Mouse (Mus musculus) limb, embryonic 14.5 days (tissue): ENCODE measurements around the gene Asic2. TPM values are rescaled to one million over a fixed set of nuclear protein-coding genes. Genes with fewer than 3 reads are reported as not detected.

Source experiments
- ATAC-seq: fragments of 200-750 bp; cut with Nextera tagmentation; 2 replicates; pipeline ENCODE4 v1.8.0; 2017; ENCODE audit warnings: low read depth, moderate number of reproducible peaks, moderate TSS enrichment; ENCODE audit not compliant: low FRiP score
- DNase-seq: peaks from one replicate; pipeline ENCODE4 v3.0.0-alpha.2; 2015; ENCODE audit warnings: low spot score
- H3K27ac ChIP-seq: fragments of 300-500 bp; sonication (generic); replicated peaks from 2 replicates; pipeline ENCODE4 v1.5.1; 2014; ENCODE audit warnings: low read depth, mild to moderate bottlenecking, low read length, moderate library complexity, mixed read lengths
- H3K27me3 ChIP-seq: fragments of 300-500 bp; sonication (generic); 2 replicates; pipeline ENCODE4 v1.6.1; 2014; ENCODE audit warnings: low read length, mixed read lengths; ENCODE audit not compliant: control insufficient read depth, insufficient read depth
- H3K36me3 ChIP-seq: fragments of 300-500 bp; sonication (generic); 2 replicates; pipeline ENCODE4 v1.6.1; 2014; ENCODE audit warnings: mild to moderate bottlenecking, low read length, moderate library complexity, mixed read lengths; ENCODE audit not compliant: control insufficient read depth, insufficient read depth
- H3K4me1 ChIP-seq: fragments of 300-500 bp; sonication (generic); 2 replicates; pipeline ENCODE4 v1.6.1; 2014; ENCODE audit warnings: antibody characterized with exemption, low read length, mixed read lengths; ENCODE audit not compliant: control insufficient read depth, insufficient read depth
- H3K4me2 ChIP-seq: fragments of 300-500 bp; sonication (generic); replicated peaks from 2 replicates; pipeline ENCODE4 v1.6.1; 2014; ENCODE audit warnings: low read depth, mild to moderate bottlenecking, low read length, moderate library complexity; ENCODE audit not compliant: severe bottlenecking
- H3K4me3 ChIP-seq: fragments of 300-500 bp; sonication (generic); replicated peaks from 2 replicates; pipeline ENCODE4 v1.5.1; 2014; ENCODE audit warnings: low read length
- H3K9ac ChIP-seq: fragments of 300-500 bp; sonication (generic); 2 replicates; pipeline ENCODE4 v1.6.1; 2014; ENCODE audit warnings: mild to moderate bottlenecking, low read depth, low read length, moderate library complexity; ENCODE audit not compliant: severe bottlenecking
- H3K9me3 ChIP-seq: fragments of 300-500 bp; sonication (generic); 2 replicates; pipeline ENCODE4 v1.6.1; 2016; ENCODE audit warnings: low read length; ENCODE audit not compliant: control insufficient read depth
- POLR2A ChIP-seq: fragments of 200-500 bp; IDR thresholded peaks from 2 replicates; pipeline ENCODE4 v1.8.0; 2012; ENCODE audit warnings: inconsistent platforms, mild to moderate bottlenecking, moderate library complexity, borderline replicate concordance; ENCODE audit not compliant: insufficient read depth, insufficient read length; ENCODE audit errors: extremely low read depth
- WGBS: fragments of 180-500 bp; shearing (Covaris S2); extraction: QIAGEN DNeasy Blood & Tissue Kit; methylation state at CpG from one replicate; pipeline ENCODE4 v1.1.7; 2014; 5-methylcytosine and 5-hydroxymethylcytosine counted together
- polyA plus RNA-seq, 2 experiments: library from polyadenylated mRNA; depleted of rRNA in 1 of 2; stranded (reverse) in 1 of 2; unstranded in 1 of 2; fragments of >200 nt; fragmentation: Nextera tagmentation in 1 of 2; extraction: Ambion mirVana in 1 of 2; gene quantifications; 2 replicates each; pipeline versions ENCODE4 v1.2.1 to v1.2.3; 2012 to 2014

Gene Asic2
- polyA plus RNA-seq, 2 experiments: 0.72 to 1.3 TPM

DNA sequence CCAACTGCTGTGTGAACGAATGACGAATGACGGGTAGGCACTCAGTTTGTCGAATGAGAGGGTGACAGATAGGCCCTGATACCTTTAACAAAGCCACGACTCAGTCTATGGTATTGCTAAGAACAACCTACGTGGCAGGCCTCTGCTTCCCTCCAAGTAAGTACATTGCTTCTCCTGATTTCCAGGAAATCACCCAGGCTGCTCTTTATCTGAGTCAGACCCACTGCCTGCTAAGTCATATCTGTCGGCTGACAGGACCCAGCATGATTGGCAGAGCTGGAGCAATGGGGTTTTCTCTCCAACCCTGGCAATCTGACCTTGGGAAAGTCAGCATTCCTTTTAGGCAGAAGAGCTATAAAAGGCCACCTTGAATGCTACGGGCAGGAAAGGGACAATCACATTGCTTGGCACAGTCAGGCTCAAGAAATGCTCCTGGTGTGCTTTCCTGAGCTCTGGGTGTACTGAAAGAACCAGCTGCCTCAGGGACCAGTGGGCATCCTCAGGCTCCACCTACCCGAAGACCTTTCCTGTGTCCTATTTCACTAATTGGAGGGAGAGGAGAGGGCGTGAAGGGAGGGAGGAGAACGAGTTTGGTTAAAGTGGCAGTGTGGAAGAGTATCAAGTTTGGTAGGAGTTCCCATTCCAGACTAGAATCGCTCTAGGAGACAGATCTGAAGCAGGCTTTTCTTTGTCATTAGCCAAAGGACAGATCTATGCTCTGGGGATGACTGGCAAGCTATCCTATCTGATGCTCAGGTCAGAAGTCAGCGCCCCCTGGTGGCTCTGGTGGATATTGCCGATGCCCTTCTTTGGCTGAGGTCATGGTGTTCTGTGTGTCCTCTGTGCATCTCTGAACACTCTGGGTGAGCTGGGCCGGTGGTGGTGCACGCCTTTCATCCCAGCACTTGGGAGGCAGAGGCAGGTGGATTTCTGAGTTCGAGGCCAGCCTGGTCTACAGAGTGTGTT, 1095.5 kb downstream of the Asic2 start:
- Histone ChIP-seq H3K27me3 (no peaks in the 10 kb centered on the region), H3K4me3 (no peak overlapping the region), H3K27ac (no peak overlapping the region), H3K9me3 (no peaks in the 10 kb centered on the region), H3K36me3 (no peaks in the 10 kb centered on the region), H3K4me2 (no peak overlapping the region), H3K9ac (no peak overlapping the region), H3K4me1 (peaks cover 8% of the 10 kb centered on the region)
- DNase-seq: peak; percentile 38
- no peak for ATAC-seq
- no peak for TF ChIP-seq POLR2A
- 62% methylated on average over 17 of the region's 17 CpGs for WGBS

DNA sequence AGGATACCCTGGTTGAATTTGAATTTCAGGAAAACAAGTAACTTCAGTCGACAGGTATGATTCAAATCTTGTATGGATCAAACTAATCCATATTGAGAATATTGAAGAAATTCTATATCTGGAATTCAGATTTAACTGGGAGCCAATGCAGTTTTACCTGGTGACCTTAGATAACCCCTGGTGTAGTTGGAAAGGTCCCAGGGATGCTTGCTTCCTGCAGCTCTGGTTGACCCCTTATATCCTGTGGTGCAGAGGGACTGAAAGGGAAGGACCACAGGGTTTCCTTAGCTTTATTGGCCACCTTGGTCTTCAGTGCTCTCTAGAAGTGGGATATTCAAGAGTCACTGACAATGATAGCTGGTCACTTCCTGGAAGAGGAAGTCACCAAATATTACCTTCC, 1100.2 kb downstream of the Asic2 start:
- Histone ChIP-seq H3K9ac (no peak overlapping the region), H3K27ac (no peak overlapping the region), H3K36me3 (no peaks in the 10 kb centered on the region), H3K4me1 (no peaks in the 10 kb centered on the region), H3K4me2 (no peak overlapping the region), H3K4me3 (no peak overlapping the region), H3K27me3 (no peaks in the 10 kb centered on the region), H3K9me3 (no peaks in the 10 kb centered on the region)
- TF ChIP-seq POLR2A: no peak
- DNase-seq: no peak
- no peak for ATAC-seq
- WGBS: 79% methylated on average over 1 of the region's 1 CpGs

DNA sequence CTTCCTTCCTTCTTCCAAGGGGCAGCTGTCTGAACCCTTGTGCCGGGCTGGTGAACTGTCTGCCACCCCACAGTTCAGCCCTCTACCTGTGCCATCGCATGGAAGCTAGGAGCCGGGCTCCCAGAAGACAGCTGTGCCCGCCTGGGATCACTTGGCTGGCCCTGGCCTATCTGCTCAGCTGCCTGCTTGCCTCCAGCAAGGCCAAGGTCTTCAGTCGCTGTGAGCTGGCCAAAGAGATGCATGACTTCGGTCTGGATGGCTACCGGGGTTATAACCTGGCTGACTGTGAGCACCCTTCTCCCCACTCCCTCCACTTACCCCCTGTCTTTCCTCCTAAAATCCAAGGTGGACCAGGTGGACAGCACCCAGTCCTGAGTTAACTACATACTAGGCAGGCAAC, 1105.3 kb downstream of the Asic2 start:
- H3K9ac ChIP-seq: no peak overlapping the region
- H3K4me3 ChIP-seq: no peak overlapping the region
- ATAC-seq: no peak
- H3K27ac ChIP-seq: no peak overlapping the region
- no peaks in the 10 kb centered on the region for H3K36me3 ChIP-seq
- no peaks in the 10 kb centered on the region for H3K9me3 ChIP-seq
- no peaks in the 10 kb centered on the region for H3K4me1 ChIP-seq
- H3K4me2 ChIP-seq: no peak overlapping the region
- no peak for DNase-seq
- 90% methylated on average over 7 of the region's 7 CpGs for WGBS
- no peaks in the 10 kb centered on the region for H3K27me3 ChIP-seq
- no peak for TF ChIP-seq POLR2A

DNA sequence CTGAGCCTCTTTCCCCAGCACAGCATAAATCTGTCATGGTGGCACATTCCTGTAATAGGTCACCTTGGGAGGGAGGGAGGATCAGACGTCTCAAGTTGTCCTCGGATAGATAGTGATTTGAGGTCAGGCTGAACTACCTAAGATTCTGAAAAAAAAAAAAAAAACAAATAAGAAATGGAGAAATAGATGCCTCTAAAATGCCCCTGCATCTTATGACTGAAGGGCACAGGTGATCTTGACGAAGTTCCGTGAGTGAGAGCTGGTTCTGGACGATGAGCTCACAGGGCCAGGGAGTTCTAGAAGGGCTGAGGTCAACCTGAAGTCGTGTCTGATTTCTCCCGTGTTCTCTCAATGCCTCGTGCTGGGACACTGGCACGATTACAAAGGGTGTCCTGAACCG, 1110.2 kb downstream of the Asic2 start, which contains the start of gene Spaca3:
TSS of gene Spaca3 (plus strand) at position 301 of the 400 bp plus-strand sequence.
- DNase-seq (no peak), ATAC-seq (no peak)
- TF ChIP-seq POLR2A: no peak
- Histone ChIP-seq H3K9me3 (no peaks in the 10 kb centered on the region), H3K9ac (no peak within 1 kb of the TSS), H3K36me3 (no peaks in the 10 kb centered on the region), H3K27me3 (no peaks in the 10 kb centered on the region), H3K4me2 (no peak within 1 kb of the TSS), H3K4me3 (no peak within 1 kb of the TSS), H3K27ac (no peak within 1 kb of the TSS), H3K4me1 (no peaks in the 10 kb centered on the region)
- 73% methylated on average over 10 of the region's 10 CpGs for WGBS

DNA sequence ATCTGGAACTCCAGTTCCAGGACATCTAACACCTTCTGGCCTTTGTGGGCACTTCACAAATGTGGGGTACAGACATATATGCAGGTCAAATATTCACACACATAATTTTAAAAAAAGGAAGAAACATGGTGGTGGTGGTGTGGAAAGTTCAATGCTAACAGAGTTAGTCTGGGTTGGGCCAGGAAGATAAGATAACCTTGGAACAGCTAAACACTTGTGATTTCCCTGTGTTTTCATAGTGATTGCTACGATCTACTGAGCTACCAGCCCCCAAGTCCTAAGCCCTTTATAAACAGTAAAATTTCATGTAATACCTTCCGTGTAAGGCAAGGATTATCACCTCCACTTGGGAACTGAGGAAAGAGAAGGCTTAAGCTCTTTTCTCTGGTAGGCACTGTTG, 1111.4 kb downstream of the Asic2 start:
- DNase-seq: no peak
- no peaks in the 10 kb centered on the region for H3K4me1 ChIP-seq
- H3K27me3 ChIP-seq: no peaks in the 10 kb centered on the region
- H3K4me3 ChIP-seq: no peak overlapping the region
- H3K9me3 ChIP-seq: no peaks in the 10 kb centered on the region
- ATAC-seq: no peak
- H3K4me2 ChIP-seq: no peak overlapping the region
- no peak for TF ChIP-seq POLR2A
- no peak overlapping the region for H3K9ac ChIP-seq
- 68% methylated on average over 2 of the region's 2 CpGs for WGBS
- no peak overlapping the region for H3K27ac ChIP-seq
- H3K36me3 ChIP-seq: no peaks in the 10 kb centered on the region
